Mouse (Mus musculus) midbrain, embryonic 14.5 days (tissue): ENCODE results near the gene Smg8. TPM values are rescaled to one million over a fixed set of nuclear protein-coding genes. Genes with fewer than 3 reads are reported as not detected.

ENCODE experiments used
- ATAC-seq: fragments of 200-750 bp; cut with Nextera tagmentation; 2 replicates; pipeline ENCODE4 v1.8.0; 2017; ENCODE audit warnings: moderate number of reproducible peaks, moderate library complexity; ENCODE audit not compliant: low FRiP score, low TSS enrichment
- DNase-seq: peaks from one replicate; pipeline ENCODE4 v3.0.0-alpha.2; 2015
- H3K27ac ChIP-seq: fragments of 300-500 bp; sonication (generic); replicated peaks from 2 replicates; pipeline ENCODE4 v1.5.1; 2014; ENCODE audit warnings: mild to moderate bottlenecking, low read depth, low read length, moderate library complexity
- H3K27me3 ChIP-seq: fragments of 300-500 bp; sonication (generic); 2 replicates; pipeline ENCODE4 v1.6.1; 2014; ENCODE audit warnings: low read length, control low read depth, mixed read lengths; ENCODE audit not compliant: control insufficient read depth, insufficient read depth
- H3K36me3 ChIP-seq: fragments of 300-500 bp; sonication (generic); 2 replicates; pipeline ENCODE4 v1.6.1; 2014; ENCODE audit warnings: low read length, control low read depth; ENCODE audit not compliant: control insufficient read depth, insufficient read depth
- H3K4me1 ChIP-seq: fragments of 300-500 bp; sonication (generic); 2 replicates; pipeline ENCODE4 v1.6.1; 2014; ENCODE audit warnings: mild to moderate bottlenecking, antibody characterized with exemption, low read length, control low read depth; ENCODE audit not compliant: control insufficient read depth, insufficient read depth
- H3K4me2 ChIP-seq: fragments of 300-500 bp; sonication (generic); 2 replicates; pipeline ENCODE4 v1.6.1; 2014; ENCODE audit warnings: mild to moderate bottlenecking, low read length, moderate library complexity
- H3K4me3 ChIP-seq: fragments of 300-500 bp; sonication (generic); replicated peaks from 2 replicates; pipeline ENCODE4 v1.5.1; 2014; ENCODE audit warnings: low read depth, low read length
- H3K9ac ChIP-seq: fragments of 300-500 bp; sonication (generic); replicated peaks from 2 replicates; pipeline ENCODE4 v1.6.1; 2014; ENCODE audit warnings: mild to moderate bottlenecking, low read length, moderate library complexity
- H3K9me3 ChIP-seq: fragments of 300-500 bp; sonication (generic); 2 replicates; pipeline ENCODE4 v1.6.1; 2016; ENCODE audit warnings: low read length, control low read depth, mixed read lengths; ENCODE audit not compliant: control insufficient read depth
- WGBS: fragments of 180-500 bp; shearing (Covaris S2); extraction: QIAGEN DNeasy Blood & Tissue Kit; methylation state at CpG from one replicate; pipeline ENCODE4 v1.1.7; 2014; 5-methylcytosine and 5-hydroxymethylcytosine counted together
- polyA plus RNA-seq: library from polyadenylated mRNA; unstranded; fragments of >200 nt; fragmentation: Nextera tagmentation; extraction: Ambion mirVana; gene quantifications from 2 replicates; pipeline ENCODE4 v1.2.1, GENCODE M21; 2014

The Smg8 gene
- polyA plus RNA-seq, 1 experiment from 2014 or later = 24.2 TPM

DNA sequence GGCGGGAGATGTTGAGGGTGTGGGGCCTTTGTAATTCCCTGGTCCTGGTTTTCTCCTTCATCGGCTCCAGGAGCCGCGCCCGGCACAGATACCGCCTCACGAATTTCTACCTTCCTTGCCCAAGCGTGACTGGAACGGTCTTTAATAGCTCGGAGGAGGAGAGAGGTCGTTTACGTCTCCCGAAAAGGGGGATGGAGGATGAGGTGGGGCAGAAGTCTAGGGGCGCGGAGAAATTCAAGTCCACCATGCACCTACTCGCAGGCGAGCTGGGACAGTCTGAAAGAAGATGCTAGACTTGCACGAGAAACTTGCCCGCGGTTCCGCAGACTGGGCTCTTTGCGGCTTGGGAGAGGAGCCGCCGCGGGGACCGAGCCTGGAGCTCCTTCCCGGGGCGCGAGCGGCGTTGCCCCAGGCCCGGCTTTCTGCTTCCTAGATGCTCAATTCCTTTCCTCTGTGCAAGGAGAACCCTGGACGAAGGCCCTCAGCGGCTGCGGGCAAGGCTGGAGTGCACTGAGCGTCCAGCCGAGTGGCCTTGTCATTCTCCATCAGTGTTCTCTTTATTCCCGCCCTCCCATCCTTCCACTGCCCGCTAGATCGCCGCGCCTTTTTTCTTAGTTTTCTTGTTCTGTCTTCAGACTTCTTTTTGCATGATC is 23.1 kb upstream of the Smg8 start:
- H3K36me3 ChIP-seq = peaks cover 24% of the 10 kb centered on the region
- no peak for ATAC-seq

DNA sequence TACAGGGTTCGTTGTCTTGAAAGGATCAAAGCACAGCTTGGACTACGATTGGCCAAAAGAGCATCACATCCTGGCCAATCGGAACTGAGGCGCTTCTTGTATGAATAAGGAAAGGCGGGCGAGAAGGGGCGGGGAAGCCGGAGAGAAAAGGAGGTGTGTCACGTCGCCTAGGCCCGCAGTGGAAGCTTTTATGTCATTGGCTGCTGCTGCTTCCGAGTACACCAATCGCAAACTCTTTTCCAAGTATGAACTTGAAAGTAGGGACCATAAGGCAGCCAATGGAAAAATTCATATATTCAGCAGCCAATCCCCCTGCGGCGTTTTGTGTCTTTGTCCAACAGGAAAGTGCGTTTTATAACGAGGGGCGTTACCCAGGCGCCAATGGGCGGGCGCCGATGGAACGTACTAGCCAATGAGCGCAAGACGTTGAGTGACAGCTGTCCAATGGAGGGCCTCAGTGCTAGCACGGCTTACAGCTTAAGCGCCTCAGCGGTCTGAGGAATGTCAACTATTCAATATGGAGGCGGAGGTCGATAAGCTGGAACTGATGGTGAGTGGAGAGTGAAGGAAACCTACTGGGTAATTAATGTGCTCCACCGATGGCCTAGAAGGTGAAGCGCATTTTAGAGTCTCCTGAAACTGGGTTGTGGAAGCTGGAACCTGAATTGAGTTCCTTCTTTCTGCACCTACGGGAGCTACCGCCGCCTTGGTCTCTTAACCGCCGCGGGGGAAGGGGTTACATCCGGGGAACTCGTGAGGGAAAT is 22.4 kb upstream of the Smg8 start, which contains the start of gene Ska2:
Ska2 (plus strand) TSS at position 480 of the 764 bp plus-strand sequence.
- peak; percentile 99 for ATAC-seq
- H3K4me2 ChIP-seq = peak within 1 kb of the TSS; percentile 72
- WGBS = under 1% methylated on average over 40 of the region's 40 CpGs

More for the DNA sequence above, 23.1 kb upstream of the Smg8 start:
- peak overlapping the region; percentile 92 for H3K4me3 ChIP-seq
- H3K9me3 ChIP-seq = no peaks in the 10 kb centered on the region
- H3K27me3 ChIP-seq = no peaks in the 10 kb centered on the region
- WGBS = under 1% methylated on average over 42 of the region's 42 CpGs
- DNase-seq = peak; percentile 49
- H3K4me1 ChIP-seq = peaks cover 16% of the 10 kb centered on the region
- peak overlapping the region; percentile 91 for H3K9ac ChIP-seq
- H3K27ac ChIP-seq = peak overlapping the region; percentile 86
- H3K4me2 ChIP-seq = peak overlapping the region; percentile 72

DNA sequence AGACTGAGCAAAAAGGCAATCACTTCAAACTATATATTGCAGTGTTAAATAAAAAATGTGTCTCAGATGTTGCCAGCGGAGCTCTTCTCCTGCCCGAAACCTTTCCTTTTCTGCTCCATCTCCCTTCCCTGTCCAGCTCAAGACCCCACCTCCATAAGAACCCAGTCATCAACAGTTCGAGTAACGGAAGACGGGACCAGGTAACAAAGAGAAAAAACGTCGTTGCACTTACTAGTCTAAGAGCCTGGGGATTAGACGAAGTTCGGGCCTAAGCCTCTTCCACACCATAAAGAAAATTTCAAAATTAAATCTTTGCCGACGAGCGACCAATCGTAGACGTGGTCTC is 21.8 kb upstream of the Smg8 start, which contains the start of gene Prr11:
Prr11 (minus strand) TSS at position 300 of the 346 bp plus-strand sequence.
- no peak for ATAC-seq
- Histone ChIP-seq H3K4me2 (peak within 1 kb of the TSS; percentile 72), H3K27me3 (no peaks in the 10 kb centered on the region), H3K27ac (peak within 1 kb of the TSS; percentile 86), H3K9me3 (no peaks in the 10 kb centered on the region), H3K4me1 (peaks cover 14% of the 10 kb centered on the region), H3K9ac (peak within 1 kb of the TSS; percentile 91), H3K4me3 (peak within 1 kb of the TSS; percentile 92), H3K36me3 (peaks cover 20% of the 10 kb centered on the region)
- 0% methylated on average over 14 of the region's 14 CpGs for WGBS
- no peak for DNase-seq

More for the DNA sequence above, 22.4 kb upstream of the Smg8 start, which contains the start of gene Ska2:
- peak within 1 kb of the TSS; percentile 91 for H3K9ac ChIP-seq
- peak within 1 kb of the TSS; percentile 86 for H3K27ac ChIP-seq
- peaks cover 14% of the 10 kb centered on the region for H3K4me1 ChIP-seq
- DNase-seq = peak; percentile 100
- H3K4me3 ChIP-seq = peak within 1 kb of the TSS; percentile 92
- H3K36me3 ChIP-seq = peaks cover 26% of the 10 kb centered on the region
- H3K27me3 ChIP-seq = no peaks in the 10 kb centered on the region
- H3K9me3 ChIP-seq = no peaks in the 10 kb centered on the region

GRCm38 (mm10) chr11:87087142-87087541 is 568 bp upstream of the Smg8 start:
- no peak overlapping the region for H3K27ac ChIP-seq
- peak overlapping the region; percentile 89; the same call in 1 of the 2 replicates for H3K9ac ChIP-seq
- H3K4me2 ChIP-seq = peak overlapping the region; percentile 93
- WGBS = 58% methylated on average over 2 of the region's 2 CpGs
- H3K36me3 ChIP-seq = peaks cover 39% of the 10 kb centered on the region
- H3K27me3 ChIP-seq = no peaks in the 10 kb centered on the region
- H3K9me3 ChIP-seq = no peaks in the 10 kb centered on the region
- no peak for ATAC-seq
- peak overlapping the region; percentile 79 for H3K4me3 ChIP-seq
- H3K4me1 ChIP-seq = peaks cover 24% of the 10 kb centered on the region
- DNase-seq = no peak

- ATAC-seq = no peak
- H3K9ac ChIP-seq = no peak overlapping the region
These were observed 1.1 kb downstream of the Smg8 start for GRCm38 (mm10) chr11:87085461-87085860.

GRCm38 (mm10) chr11:87083712-87084111 is 2.9 kb downstream of the Smg8 start:
- no peaks in the 10 kb centered on the region for H3K9me3 ChIP-seq
- peak overlapping the region; percentile 93; the same call in 1 of the 2 replicates for H3K4me2 ChIP-seq
- H3K27me3 ChIP-seq = no peaks in the 10 kb centered on the region
- peaks cover 51% of the 10 kb centered on the region for H3K36me3 ChIP-seq
- WGBS = 93% methylated on average over 1 of the region's 1 CpGs
- H3K27ac ChIP-seq = no peak overlapping the region
- H3K4me3 ChIP-seq = no peak overlapping the region
- peaks cover 24% of the 10 kb centered on the region for H3K4me1 ChIP-seq
- DNase-seq = no peak
- no peak overlapping the region for H3K9ac ChIP-seq
- no peak for ATAC-seq

More at GRCm38 (mm10) chr11:87085461-87085860, 1.1 kb downstream of the Smg8 start:
- peak overlapping the region; percentile 93 for H3K4me2 ChIP-seq
- H3K4me3 ChIP-seq = peak overlapping the region; percentile 79
- no peak for DNase-seq
- H3K4me1 ChIP-seq = peaks cover 24% of the 10 kb centered on the region
- no peaks in the 10 kb centered on the region for H3K9me3 ChIP-seq
- H3K27me3 ChIP-seq = no peaks in the 10 kb centered on the region
- WGBS = 92% methylated on average over 13 of the region's 13 CpGs
- H3K27ac ChIP-seq = no peak overlapping the region
- peaks cover 38% of the 10 kb centered on the region for H3K36me3 ChIP-seq

- peak within 1 kb of the TSS; percentile 96 for H3K27ac ChIP-seq
- H3K4me1 ChIP-seq = peaks cover 25% of the 10 kb centered on the region
- H3K9me3 ChIP-seq = no peaks in the 10 kb centered on the region
- no peaks in the 10 kb centered on the region for H3K27me3 ChIP-seq
- H3K4me2 ChIP-seq = peak within 1 kb of the TSS; percentile 60
- peak within 1 kb of the TSS; percentile 71 for H3K9ac ChIP-seq
- under 1% methylated on average over 43 of the region's 43 CpGs for WGBS
- ATAC-seq = peak; percentile 95
- DNase-seq = peak; percentile 98
- peak within 1 kb of the TSS; percentile 70 for H3K4me3 ChIP-seq
- peaks cover 17% of the 10 kb centered on the region for H3K36me3 ChIP-seq
These were observed 12.6 kb downstream of the Smg8 start, which contains the start of gene Gdpd1 for GRCm38 (mm10) chr11:87073866-87074440. Gene Gdpd1 (minus strand): TSS chr11:87074062.

DNA sequence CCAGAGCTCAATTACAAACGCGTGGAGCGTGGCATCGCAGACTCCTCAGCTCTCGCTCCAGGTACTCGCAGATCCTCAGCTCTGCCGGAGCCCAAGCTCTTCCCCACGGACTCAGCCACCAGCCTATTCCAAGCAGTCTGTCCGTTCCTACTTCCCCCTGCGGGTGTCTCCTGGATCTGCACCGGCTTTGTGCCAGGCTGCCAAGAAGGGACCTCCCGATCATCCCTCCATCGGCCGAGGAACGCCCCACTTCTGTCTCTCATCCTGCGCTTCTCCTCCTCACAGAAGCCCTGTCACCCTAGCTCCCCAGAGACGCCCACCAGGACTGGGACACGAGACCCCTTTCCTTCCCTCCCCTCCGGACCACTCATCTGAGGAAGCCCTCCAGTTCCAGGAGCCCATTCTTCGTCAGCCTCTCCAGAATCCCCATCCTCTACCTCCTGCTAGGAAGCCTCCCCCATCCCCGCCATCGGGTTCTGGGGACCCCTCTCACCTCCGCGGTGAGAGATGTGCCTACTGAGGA is 13.2 kb downstream of the Smg8 start:
- 1% methylated on average over 24 of the region's 24 CpGs for WGBS
- Histone ChIP-seq H3K4me1 (peaks cover 25% of the 10 kb centered on the region), H3K9ac (peak overlapping the region; percentile 71), H3K4me3 (peak overlapping the region; percentile 70), H3K36me3 (peaks cover 17% of the 10 kb centered on the region), H3K4me2 (peak overlapping the region; percentile 60), H3K27me3 (no peaks in the 10 kb centered on the region), H3K9me3 (no peaks in the 10 kb centered on the region), H3K27ac (peak overlapping the region; percentile 96)
- ATAC-seq = peak; percentile 78
- peak; percentile 85 for DNase-seq
